Mouse (Mus musculus) hindbrain, embryonic 16.5 days (tissue): ENCODE measurements at regions not wholly inside any gene's neighbourhood (a gene's known extent, or its start where the extent isn't known, plus 50 kb on each side); places are given as distances from the start of the nearest gene placed in this dataset.
"Not testable (repeated sequence)": the region's sequence is repeated elsewhere in the genome, so short reads cannot be mapped to it uniquely, and the experiment has no call there.

Experiments used
- ATAC-seq: fragments of 200-750 bp; cut with Nextera tagmentation; 2 replicates; pipeline ENCODE4 v1.8.0; 2017; ENCODE audit warnings: moderate TSS enrichment, moderate library complexity
- H3K27ac ChIP-seq: fragments of 300-500 bp; sonication (generic); 2 replicates; pipeline ENCODE4 v1.5.1; 2014; ENCODE audit warnings: low read depth, mild to moderate bottlenecking, control low read depth, low read length, moderate library complexity
- H3K27me3 ChIP-seq: fragments of 300-500 bp; sonication (generic); replicated peaks from 2 replicates; pipeline ENCODE4 v1.6.1; 2014; ENCODE audit warnings: low read length; ENCODE audit not compliant: control insufficient read depth, insufficient read depth
- H3K36me3 ChIP-seq: fragments of 300-500 bp; sonication (generic); 2 replicates; pipeline ENCODE4 v1.6.1; 2014; ENCODE audit warnings: mild to moderate bottlenecking, low read length, moderate library complexity, mixed read lengths; ENCODE audit not compliant: control insufficient read depth, insufficient read depth
- H3K4me1 ChIP-seq: fragments of 300-500 bp; sonication (generic); 2 replicates; pipeline ENCODE4 v1.6.1; 2014; ENCODE audit warnings: low read depth, low read length; ENCODE audit not compliant: control insufficient read depth, insufficient read depth
- H3K4me2 ChIP-seq: fragments of 300-500 bp; sonication (generic); 2 replicates; pipeline ENCODE4 v1.6.1; 2014; ENCODE audit warnings: mild to moderate bottlenecking, low read length, control low read depth, moderate library complexity
- H3K4me3 ChIP-seq: fragments of 300-500 bp; sonication (generic); 2 replicates; pipeline ENCODE4 v1.5.1; 2014; ENCODE audit warnings: mild to moderate bottlenecking, low read length, control low read depth, moderate library complexity
- H3K9ac ChIP-seq: fragments of 300-500 bp; sonication (generic); 2 replicates; pipeline ENCODE4 v1.6.1; 2014; ENCODE audit warnings: low read depth, mild to moderate bottlenecking, control low read depth, low read length, moderate library complexity
- H3K9me3 ChIP-seq: fragments of 300-500 bp; sonication (generic); 2 replicates; pipeline ENCODE4 v1.6.1; 2014; ENCODE audit warnings: mild to moderate bottlenecking, low read length, moderate library complexity; ENCODE audit not compliant: control insufficient read depth
- WGBS: fragments of 180-500 bp; shearing (Covaris S2); extraction: QIAGEN DNeasy Blood & Tissue Kit; methylation state at CpG from one replicate; pipeline ENCODE4 v1.1.7; 2014; 5-methylcytosine and 5-hydroxymethylcytosine counted together

DNA sequence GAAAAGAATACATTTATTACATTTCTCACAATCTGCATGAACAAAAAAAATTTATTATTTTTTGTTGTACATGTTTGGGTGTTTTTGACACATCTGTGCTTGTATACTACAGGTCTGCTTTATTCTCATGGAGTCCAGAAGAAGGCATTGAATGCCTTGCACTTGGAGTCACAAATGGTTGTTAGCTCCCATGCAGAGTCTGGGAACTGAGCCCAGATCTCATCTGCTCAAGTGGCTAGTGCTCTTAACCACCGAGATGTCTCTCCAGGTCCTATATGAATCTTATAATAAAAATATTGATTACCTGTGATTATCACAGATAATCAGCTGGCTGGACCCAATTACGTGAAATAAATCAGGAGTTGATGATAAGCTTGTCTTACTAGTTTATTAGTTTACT is 417.2 kb downstream of the Edem1 start:
- WGBS = 67% methylated on average over 2 of the region's 2 CpGs
- H3K4me3 ChIP-seq = no peak overlapping the region
- ATAC-seq = no peak
- no peaks in the 10 kb centered on the region for H3K4me1 ChIP-seq
- H3K4me2 ChIP-seq = no peak overlapping the region
- H3K9ac ChIP-seq = no peak overlapping the region
- no peaks in the 10 kb centered on the region for H3K36me3 ChIP-seq
- H3K27me3 ChIP-seq = no peaks in the 10 kb centered on the region
- no peak overlapping the region for H3K27ac ChIP-seq
- H3K9me3 ChIP-seq = no peaks in the 10 kb centered on the region

- H3K9me3 ChIP-seq, H3K27ac ChIP-seq, H3K4me2 ChIP-seq, H3K4me3 ChIP-seq, H3K27me3 ChIP-seq, H3K4me1 ChIP-seq, H3K36me3 ChIP-seq, ATAC-seq, H3K9ac ChIP-seq: not testable (repeated sequence)
- WGBS = 31% methylated on average over 2 of the region's 2 CpGs
These were observed 418.1 kb downstream of the Edem1 start for GRCm38 (mm10) chr6:109246510-109246909.
